Comparison of ENCODE assay signal across 9 mouse cellular contexts in the genomic region with DNA sequence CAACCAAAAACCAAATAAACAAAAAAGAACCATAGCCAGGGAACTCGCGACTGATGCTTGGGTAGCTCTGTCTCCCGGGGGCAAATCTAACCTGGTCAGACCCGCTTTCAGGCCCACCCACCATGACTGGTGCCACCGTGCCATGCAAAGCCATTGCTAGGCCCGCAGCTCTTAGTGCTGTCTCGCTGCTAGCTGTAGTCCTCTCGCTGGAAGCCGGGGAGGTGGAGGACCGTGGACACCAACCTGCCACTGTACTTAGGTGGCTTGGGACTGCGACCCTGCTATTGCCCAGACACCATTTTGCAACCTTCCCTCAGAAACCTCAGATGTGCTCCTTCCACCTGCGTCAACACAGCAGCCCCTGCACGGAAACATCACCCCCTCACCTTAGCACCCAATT. TPM values are rescaled to one million over a fixed set of nuclear protein-coding genes. Genes with fewer than 3 reads are reported as not detected.
DNase-seq lines count a peak whose midpoint lies in the region; ATAC-seq and TF ChIP-seq lines count a peak whose summit lies in the region.
"Had no signal": no experiment of that assay in that cellular context is flagged by ENCODE, and none has a peak within 500 bp of the region (broad histone marks: within the 10 kb centered on the region; RNA-seq: fewer than 3 reads in every experiment).

No protein-coding gene starts in this region.

- no peak for TF ChIP-seq CTCF in lung, embryonic 14.5 days (IDR thresholded peaks at IDR 0.05; ENCODE audit: low read depth)
- TF ChIP-seq CTCF in bone marrow macrophage, adult 2 months (IDR thresholded peaks at IDR 0.05; ENCODE audit: low read depth, low read length), result no peak
- no peak for TF ChIP-seq CTCF in layer of hippocampus, adult 2 months (conservative IDR thresholded peaks at IDR 0.05)

- peak overlapping the region; percentile 40 for H3K9ac ChIP-seq in lung, embryonic 14.5 days
- H3K9ac ChIP-seq in intestine, embryonic 15.5 days, result peak overlapping the region; percentile 69

- H3K9me3 ChIP-seq in lung, embryonic 14.5 days (ENCODE audit: low read depth, low read length), result no peaks in the 10 kb centered on the region
- H3K9me3 ChIP-seq in intestine, embryonic 15.5 days, result no peaks in the 10 kb centered on the region

- no peak for ATAC-seq in lung, embryonic 14.5 days (ENCODE audit: insufficient read depth)
- peak; percentile 27; the same call in 1 of the 2 replicates for ATAC-seq in intestine, embryonic 15.5 days
- ATAC-seq in megakaryocyte-erythroid progenitor cell, adult 5-6 weeks (replicated peaks; ENCODE audit: low FRiP score, low TSS enrichment, poor library complexity, severe bottlenecking), result peak; percentile 16; the same call in 1 of the 2 replicates
- no peak for ATAC-seq in megakaryocyte progenitor cell, adult 5-6 weeks (replicated peaks; ENCODE audit: poor library complexity)

- H3K27ac ChIP-seq in lung, embryonic 14.5 days (ENCODE audit: low read depth), result 0 out of 2 replicates have a peak overlapping the region, but pooled peaks have one; percentile 50
- H3K27ac ChIP-seq in bone marrow macrophage, adult 2 months (ENCODE audit: insufficient read depth, low read depth, low read length), result no peak overlapping the region
- H3K27ac ChIP-seq in intestine, embryonic 15.5 days, result peak overlapping the region; percentile 48; the same call in 1 of the 2 replicates
- H3K27ac ChIP-seq in layer of hippocampus, adult 2 months, result no peak overlapping the region

- 0 out of 2 replicates have a peak, but pooled peaks cover 3% of the 10 kb centered on the region for H3K4me1 ChIP-seq in lung, embryonic 14.5 days (ENCODE audit: insufficient read depth)
- peaks cover 4% of the 10 kb centered on the region for H3K4me1 ChIP-seq in bone marrow macrophage, adult 2 months (ENCODE audit: control insufficient read depth, insufficient read depth, low read length)
- peaks cover 41% of the 10 kb centered on the region for H3K4me1 ChIP-seq in intestine, embryonic 15.5 days (replicated peaks)

- H3K4me2 ChIP-seq in lung, embryonic 14.5 days, result peak overlapping the region; percentile 87
- H3K4me2 ChIP-seq in intestine, embryonic 15.5 days (replicated peaks), result peak overlapping the region; percentile 69

- WGBS in lung, embryonic 14.5 days, result 6% methylated on average over 13 of the region's 13 CpGs
- 6% methylated on average over 13 of the region's 13 CpGs for WGBS in intestine, embryonic 15.5 days

- DNase-seq in lung, embryonic 14.5 days, result no peak
- no peak for DNase-seq in lung, postnatal 14 days
- no peak for DNase-seq in MN1 (ENCODE audit: low spot score)
- no peak for DNase-seq in layer of hippocampus, adult 2 months (ENCODE audit: low spot score in 2 of 2)

- H3K27me3 ChIP-seq in lung, embryonic 14.5 days (ENCODE audit: insufficient read depth, low read length), result peaks cover 92% of the 10 kb centered on the region
- H3K27me3 ChIP-seq in intestine, embryonic 15.5 days (replicated peaks), result peaks cover 77% of the 10 kb centered on the region

- no peaks in the 10 kb centered on the region for H3K36me3 ChIP-seq in lung, embryonic 14.5 days (ENCODE audit: insufficient read depth)
- no peaks in the 10 kb centered on the region for H3K36me3 ChIP-seq in intestine, embryonic 15.5 days

- no peak for TF ChIP-seq POLR2A in bone marrow macrophage, adult 2 months (IDR thresholded peaks at IDR 0.05; ENCODE audit: borderline replicate concordance, low read depth, low read length)

- peak overlapping the region; percentile 43 for H3K4me3 ChIP-seq in lung, embryonic 14.5 days (ENCODE audit: low read depth, low read length)
- H3K4me3 ChIP-seq in bone marrow macrophage, adult 2 months (ENCODE audit: insufficient read depth, low read length), result peak overlapping the region; percentile 55
- peak overlapping the region; percentile 52 for H3K4me3 ChIP-seq in intestine, embryonic 15.5 days (replicated peaks)
- H3K4me3 ChIP-seq in layer of hippocampus, adult 2 months, result no peak overlapping the region

RNA-seq across cellular contexts. Expression of a gene that starts 1.2 kb away (rescaled TPM):
- 10.3 and 11.3 TPM in 2 replicates for polyA plus RNA-seq in lung, embryonic 14.5 days (2014; fragmentation: Nextera tagmentation; extraction: Ambion mirVana)
- polyA plus RNA-seq in bone marrow macrophage, adult 2 months (2012; ENCODE audit: insufficient read depth, insufficient read length, missing spikeins), result not detected in 2 replicates
- 5.8 and 6.2 TPM in 2 replicates for polyA plus RNA-seq in intestine, embryonic 15.5 days (2015; fragmentation: Nextera tagmentation; extraction: Ambion mirVana)
- 0.77 and 1.4 TPM in 2 replicates for total RNA-seq in megakaryocyte-erythroid progenitor cell, adult 5-6 weeks (2014; fragmentation: Nextera tagmentation)
- total RNA-seq in megakaryocyte-erythroid progenitor cell, adult 5-6 weeks (2017), result not detected in 2 replicates
- 0.59 and 2.1 TPM in 2 replicates for total RNA-seq in megakaryocyte progenitor cell, adult 5-6 weeks (2015)
- total RNA-seq in megakaryocyte progenitor cell, adult 5-6 weeks (2017), result 0.37 and 0.42 TPM in 2 replicates
- not detected for total RNA-seq in layer of hippocampus, adult 2 months (2021)

RNA-seq across cellular contexts. Expression of a gene that starts 1.2 kb away (rescaled TPM):
- not detected in 2 replicates for polyA plus RNA-seq in lung, embryonic 14.5 days (2014; fragmentation: Nextera tagmentation; extraction: Ambion mirVana)
- not detected in 2 replicates for polyA plus RNA-seq in bone marrow macrophage, adult 2 months (2012; ENCODE audit: insufficient read depth, insufficient read length, missing spikeins)
- not detected in 2 replicates for polyA plus RNA-seq in intestine, embryonic 15.5 days (2015; fragmentation: Nextera tagmentation; extraction: Ambion mirVana)
- not detected in 2 replicates for total RNA-seq in megakaryocyte-erythroid progenitor cell, adult 5-6 weeks (2014; fragmentation: Nextera tagmentation)
- total RNA-seq in megakaryocyte-erythroid progenitor cell, adult 5-6 weeks (2017), result not detected in 2 replicates
- total RNA-seq in megakaryocyte progenitor cell, adult 5-6 weeks (2015), result not detected in 2 replicates
- total RNA-seq in megakaryocyte progenitor cell, adult 5-6 weeks (2017), result 0.84 TPM in 1 of 2 replicates, not detected in the other
- not detected for total RNA-seq in layer of hippocampus, adult 2 months (2021)

RNA-seq across cellular contexts. Expression of a gene that starts 3.4 kb away (rescaled TPM):
- 4.0 and 5.1 TPM in 2 replicates for polyA plus RNA-seq in lung, embryonic 14.5 days (2014; fragmentation: Nextera tagmentation; extraction: Ambion mirVana)
- polyA plus RNA-seq in bone marrow macrophage, adult 2 months (2012; ENCODE audit: insufficient read depth, insufficient read length, missing spikeins), result not detected in 2 replicates
- 2.2 and 2.3 TPM in 2 replicates for polyA plus RNA-seq in intestine, embryonic 15.5 days (2015; fragmentation: Nextera tagmentation; extraction: Ambion mirVana)
- 1.5 TPM in 1 of 2 replicates, not detected in the other for total RNA-seq in megakaryocyte-erythroid progenitor cell, adult 5-6 weeks (2014; fragmentation: Nextera tagmentation)
- not detected in 2 replicates for total RNA-seq in megakaryocyte-erythroid progenitor cell, adult 5-6 weeks (2017)
- 0.22 TPM in 1 of 2 replicates, not detected in the other for total RNA-seq in megakaryocyte progenitor cell, adult 5-6 weeks (2015)
- total RNA-seq in megakaryocyte progenitor cell, adult 5-6 weeks (2017), result not detected in 2 replicates
- not detected for total RNA-seq in layer of hippocampus, adult 2 months (2021)
- total RNA-seq: heart, adult 8-10 months had no signal

RNA-seq across cellular contexts. Expression of a gene that starts 7.6 kb away (rescaled TPM):
- polyA plus RNA-seq in lung, embryonic 14.5 days (2014; fragmentation: Nextera tagmentation; extraction: Ambion mirVana), result 58.3 and 58.5 TPM in 2 replicates
- not detected in 2 replicates for polyA plus RNA-seq in bone marrow macrophage, adult 2 months (2012; ENCODE audit: insufficient read depth, insufficient read length, missing spikeins)
- 22.9 and 25.1 TPM in 2 replicates for polyA plus RNA-seq in intestine, embryonic 15.5 days (2015; fragmentation: Nextera tagmentation; extraction: Ambion mirVana)
- total RNA-seq in megakaryocyte-erythroid progenitor cell, adult 5-6 weeks (2014; fragmentation: Nextera tagmentation), result 1.1 and 2.6 TPM in 2 replicates
- total RNA-seq in megakaryocyte-erythroid progenitor cell, adult 5-6 weeks (2017), result 0.56 and 0.76 TPM in 2 replicates
- 2.3 and 3.1 TPM in 2 replicates for total RNA-seq in megakaryocyte progenitor cell, adult 5-6 weeks (2015)
- total RNA-seq in megakaryocyte progenitor cell, adult 5-6 weeks (2017), result 0.83 and 1.1 TPM in 2 replicates
- not detected for total RNA-seq in layer of hippocampus, adult 2 months (2021)

RNA-seq across cellular contexts. Expression of a gene that starts 9.7 kb away (rescaled TPM):
- polyA plus RNA-seq in lung, embryonic 14.5 days (2014; fragmentation: Nextera tagmentation; extraction: Ambion mirVana), result 5.8 and 7.4 TPM in 2 replicates
- not detected in 2 replicates for polyA plus RNA-seq in bone marrow macrophage, adult 2 months (2012; ENCODE audit: insufficient read depth, insufficient read length, missing spikeins)
- polyA plus RNA-seq in intestine, embryonic 15.5 days (2015; fragmentation: Nextera tagmentation; extraction: Ambion mirVana), result 7.5 and 9.4 TPM in 2 replicates
- 3.4 and 4.1 TPM in 2 replicates for total RNA-seq in megakaryocyte-erythroid progenitor cell, adult 5-6 weeks (2014; fragmentation: Nextera tagmentation)
- 2.6 and 3.1 TPM in 2 replicates for total RNA-seq in megakaryocyte-erythroid progenitor cell, adult 5-6 weeks (2017)
- total RNA-seq in megakaryocyte progenitor cell, adult 5-6 weeks (2015), result 11.4 and 15.7 TPM in 2 replicates
- total RNA-seq in megakaryocyte progenitor cell, adult 5-6 weeks (2017), result 5.5 and 8.2 TPM in 2 replicates
- total RNA-seq in layer of hippocampus, adult 2 months (2021), result not detected

Comparison
In these comparisons a context has a peak if more than half of its experiments do, and no peak if none do; other contexts are left out.
1. ATAC-seq: peak in intestine, embryonic 15.5 days (single experiment) and megakaryocyte-erythroid progenitor cell, adult 5-6 weeks (single experiment); none in lung, embryonic 14.5 days (single experiment) and megakaryocyte progenitor cell, adult 5-6 weeks (single experiment).
2. H3K27ac ChIP-seq: peak in lung, embryonic 14.5 days (single experiment) and intestine, embryonic 15.5 days (single experiment); none in bone marrow macrophage, adult 2 months (single experiment) and layer of hippocampus, adult 2 months (single experiment).